ENCODE assay signal across 26 mouse cellular contexts in genomic region chr5:60061178-60061577, GRCm38 (mm10).
A peak's percentile ranks its signal among the peaks of the same experiment; 100 is the strongest.
DNase-seq lines count a peak whose midpoint lies in the region; ATAC-seq and TF ChIP-seq lines count a peak whose summit lies in the region.
"Had no signal": no experiment of that assay in that cellular context is flagged by ENCODE, and none has a peak within 500 bp of the region (broad histone marks: within the 10 kb centered on the region; RNA-seq: fewer than 3 reads in every experiment).

No protein-coding gene starts in this region.

- no peak overlapping the region for H3K9ac ChIP-seq in hindbrain, embryonic 11.5 days (ENCODE audit: low read depth, low read length)
- no peak overlapping the region for H3K9ac ChIP-seq in hindbrain, embryonic 16.5 days (ENCODE audit: low read depth, low read length)
- H3K9ac ChIP-seq in midbrain, postnatal 0 days (replicated peaks; ENCODE audit: low read length, poor library complexity, severe bottlenecking): no peak overlapping the region
- no peak overlapping the region for H3K9ac ChIP-seq in kidney, embryonic 15.5 days
- H3K9ac ChIP-seq: limb, embryonic 12.5 days; lung, embryonic 15.5 days; neural tube, embryonic 12.5 days; stomach, embryonic 15.5 days had no signal

- no peak for TF ChIP-seq POLR2A in myocyte (IDR thresholded peaks at IDR 0.05; ENCODE audit: insufficient read length, low read depth)

- DNase-seq in embryo, embryonic 10 days (ENCODE audit: low spot score): peak; percentile 15
- no peak for DNase-seq in embryo, embryonic 9.5 days (ENCODE audit: extremely low spot score)
- DNase-seq in hindbrain, embryonic 11.5 days (ENCODE audit: low spot score): peak; percentile 27
- peak; percentile 9 for DNase-seq in midbrain, postnatal 0 days (ENCODE audit: low spot score)
- no peak for DNase-seq in midbrain, embryonic 10.5 days (ENCODE audit: low spot score)
- DNase-seq: adrenal gland, adult 2 months; adrenal gland, postnatal 36 days; cerebellum, adult 8-10 months; cerebellum, postnatal 25 days; gastrocnemius, postnatal 14 days; heart, postnatal 14 days; kidney, adult 9 months; kidney, postnatal 25 days; right cerebral cortex, postnatal 25 days; thymus, postnatal 14 days had no signal

- peak; percentile 79 for ATAC-seq in hindbrain, embryonic 11.5 days (ENCODE audit: low FRiP score)
- ATAC-seq in hindbrain, embryonic 16.5 days: no peak
- ATAC-seq in midbrain, postnatal 0 days (ENCODE audit: low FRiP score): no peak
- no peak for ATAC-seq in kidney, embryonic 15.5 days (replicated peaks; ENCODE audit: low FRiP score)
- ATAC-seq: activated CD4-positive, CD25-positive, alpha-beta regulatory T cell, adult 4 months; intestine, postnatal 0 days had no signal

- H3K27me3 ChIP-seq in hindbrain, embryonic 11.5 days (ENCODE audit: control insufficient read depth, insufficient read depth, low read length): no peaks in the 10 kb centered on the region
- H3K27me3 ChIP-seq in hindbrain, embryonic 16.5 days (replicated peaks; ENCODE audit: control insufficient read depth, insufficient read depth, low read length): no peaks in the 10 kb centered on the region
- no peaks in the 10 kb centered on the region for H3K27me3 ChIP-seq in midbrain, postnatal 0 days (ENCODE audit: insufficient read depth, low read length)
- no peaks in the 10 kb centered on the region for H3K27me3 ChIP-seq in midbrain, embryonic 10.5 days (ENCODE audit: low read depth, poor library complexity, severe bottlenecking)
- H3K27me3 ChIP-seq in myocyte (ENCODE audit: control insufficient read depth, insufficient read depth, insufficient read length): no peaks in the 10 kb centered on the region
- H3K27me3 ChIP-seq in kidney, embryonic 15.5 days: no peaks in the 10 kb centered on the region
- H3K27me3 ChIP-seq: CH12.LX; limb, embryonic 12.5 days; lung, embryonic 15.5 days; neural tube, embryonic 12.5 days; stomach, embryonic 15.5 days had no signal

- H3ac ChIP-seq in myocyte (ENCODE audit: control insufficient read depth, insufficient read length): no peak overlapping the region

- H3K27ac ChIP-seq in hindbrain, embryonic 11.5 days (ENCODE audit: low read depth, low read length): no peak overlapping the region
- H3K27ac ChIP-seq in hindbrain, embryonic 16.5 days (ENCODE audit: low read depth, low read length): no peak overlapping the region
- H3K27ac ChIP-seq in midbrain, postnatal 0 days (ENCODE audit: low read depth, low read length): no peak overlapping the region
- H3K27ac ChIP-seq in midbrain, embryonic 10.5 days (replicated peaks): no peak overlapping the region
- no peak overlapping the region for H3K27ac ChIP-seq in kidney, embryonic 15.5 days
- H3K27ac ChIP-seq: hindbrain, embryonic 10.5 days; limb, embryonic 12.5 days; lung, embryonic 15.5 days; neural tube, embryonic 12.5 days; stomach, embryonic 15.5 days had no signal

- no peaks in the 10 kb centered on the region for H3K4me1 ChIP-seq in hindbrain, embryonic 11.5 days (replicated peaks; ENCODE audit: control insufficient read depth, insufficient read depth, low read length)
- no peaks in the 10 kb centered on the region for H3K4me1 ChIP-seq in hindbrain, embryonic 16.5 days (ENCODE audit: control insufficient read depth, insufficient read depth, low read depth, low read length)
- no peaks in the 10 kb centered on the region for H3K4me1 ChIP-seq in midbrain, postnatal 0 days (ENCODE audit: insufficient read depth, low read length)
- H3K4me1 ChIP-seq in midbrain, embryonic 10.5 days: no peaks in the 10 kb centered on the region
- H3K4me1 ChIP-seq in kidney, embryonic 15.5 days: no peaks in the 10 kb centered on the region
- H3K4me1 ChIP-seq: hindbrain, embryonic 10.5 days; limb, embryonic 12.5 days; lung, embryonic 15.5 days; neural tube, embryonic 12.5 days; stomach, embryonic 15.5 days had no signal

- no peaks in the 10 kb centered on the region for H3K36me3 ChIP-seq in hindbrain, embryonic 11.5 days (ENCODE audit: control insufficient read depth, insufficient read depth, low read length)
- H3K36me3 ChIP-seq in hindbrain, embryonic 16.5 days (ENCODE audit: control insufficient read depth, insufficient read depth, low read length): no peaks in the 10 kb centered on the region
- no peaks in the 10 kb centered on the region for H3K36me3 ChIP-seq in midbrain, postnatal 0 days (ENCODE audit: insufficient read depth, low read length)
- H3K36me3 ChIP-seq in midbrain, embryonic 10.5 days: no peaks in the 10 kb centered on the region
- H3K36me3 ChIP-seq in myocyte (ENCODE audit: control insufficient read depth, insufficient read depth): no peaks in the 10 kb centered on the region
- H3K36me3 ChIP-seq in kidney, embryonic 15.5 days: no peaks in the 10 kb centered on the region
- H3K36me3 ChIP-seq: hindbrain, embryonic 10.5 days; limb, embryonic 12.5 days; lung, embryonic 15.5 days; neural tube, embryonic 12.5 days; stomach, embryonic 15.5 days had no signal

- no peak for TF ChIP-seq CTCF in midbrain, postnatal 0 days (IDR thresholded peaks at IDR 0.05)

- H3K4me2 ChIP-seq in hindbrain, embryonic 11.5 days (replicated peaks; ENCODE audit: low read depth, low read length): no peak overlapping the region
- no peak overlapping the region for H3K4me2 ChIP-seq in hindbrain, embryonic 16.5 days (ENCODE audit: low read length)
- H3K4me2 ChIP-seq in midbrain, postnatal 0 days (ENCODE audit: low read depth, low read length, poor library complexity, severe bottlenecking): no peak overlapping the region
- no peak overlapping the region for H3K4me2 ChIP-seq in myocyte (ENCODE audit: low read depth)
- H3K4me2 ChIP-seq in kidney, embryonic 15.5 days: no peak overlapping the region
- H3K4me2 ChIP-seq: limb, embryonic 12.5 days; lung, embryonic 15.5 days; neural tube, embryonic 12.5 days; stomach, embryonic 15.5 days had no signal

- H3K79me2 ChIP-seq in myocyte (ENCODE audit: control insufficient read depth, insufficient read depth): no peaks in the 10 kb centered on the region

- no peaks in the 10 kb centered on the region for H3K9me3 ChIP-seq in hindbrain, embryonic 11.5 days (ENCODE audit: control insufficient read depth, low read length)
- H3K9me3 ChIP-seq in hindbrain, embryonic 16.5 days (ENCODE audit: control insufficient read depth, low read length): no peaks in the 10 kb centered on the region
- H3K9me3 ChIP-seq in midbrain, postnatal 0 days (ENCODE audit: low read length): no peaks in the 10 kb centered on the region
- H3K9me3 ChIP-seq in midbrain, embryonic 10.5 days (replicated peaks): no peaks in the 10 kb centered on the region
- H3K9me3 ChIP-seq in kidney, embryonic 15.5 days (replicated peaks): no peaks in the 10 kb centered on the region
- H3K9me3 ChIP-seq: hindbrain, embryonic 10.5 days; limb, embryonic 12.5 days; lung, embryonic 15.5 days; neural tube, embryonic 12.5 days; stomach, embryonic 15.5 days had no signal

- WGBS in hindbrain, embryonic 11.5 days: 53% methylated on average over 6 of the region's 6 CpGs
- WGBS in hindbrain, embryonic 16.5 days: 57% methylated on average over 6 of the region's 6 CpGs
- WGBS in midbrain, postnatal 0 days: 63% methylated on average over 6 of the region's 6 CpGs
- WGBS in midbrain, embryonic 10.5 days: 68% methylated on average over 6 of the region's 6 CpGs
- WGBS in kidney, embryonic 15.5 days: 68% methylated on average over 6 of the region's 6 CpGs

- no peak overlapping the region for H3K4me3 ChIP-seq in hindbrain, embryonic 11.5 days (ENCODE audit: low read depth, low read length)
- no peak overlapping the region for H3K4me3 ChIP-seq in hindbrain, embryonic 16.5 days (ENCODE audit: low read length)
- H3K4me3 ChIP-seq in midbrain, postnatal 0 days (ENCODE audit: low read depth, low read length): no peak overlapping the region
- no peak overlapping the region for H3K4me3 ChIP-seq in midbrain, embryonic 10.5 days
- H3K4me3 ChIP-seq in myocyte: no peak overlapping the region
- H3K4me3 ChIP-seq in kidney, embryonic 15.5 days (replicated peaks): no peak overlapping the region
- H3K4me3 ChIP-seq: hindbrain, embryonic 10.5 days; limb, embryonic 12.5 days; lung, embryonic 15.5 days; neural tube, embryonic 12.5 days; stomach, embryonic 15.5 days had no signal

TF ChIP-seq in myocyte, 11 proteins besides CTCF, POLR2A, EP300 and RAD21:
- TF ChIP-seq TCF3 (IDR thresholded peaks at IDR 0.05; ENCODE audit: insufficient read length, low read depth) (peak; percentile 55), MYOG (IDR thresholded peaks at IDR 0.05; ENCODE audit: control insufficient read depth in 1 of 3, insufficient read depth in 1 of 3, insufficient read length in 2 of 3, low read depth in 2 of 3) (peak in 2 of 3 experiments; percentile 2 to 46), E2F4 (IDR thresholded peaks at IDR 0.05; ENCODE audit: insufficient read depth) (no peak), MYOD1 (IDR thresholded peaks at IDR 0.05; ENCODE audit: control insufficient read depth in 1 of 3, insufficient read length in 2 of 3, low read depth in 2 of 3) (peak in 2 of 3 experiments; percentile 5 to 84)

Comparison
In these comparisons a context has a peak if more than half of its experiments do, and no peak if none do; other contexts are left out.
1. DNase-seq: peak in embryo, embryonic 10 days (single experiment), hindbrain, embryonic 11.5 days (single experiment) and midbrain, postnatal 0 days (single experiment); none in embryo, embryonic 9.5 days (single experiment) and midbrain, embryonic 10.5 days (single experiment).